Mouse (Mus musculus) inflammation-experienced regulatory T-cells, adult 6 months (primary cell): ENCODE results near the gene Slc3a2. TPM values are rescaled to one million over a fixed set of nuclear protein-coding genes. Genes with fewer than 3 reads are reported as not detected.

ENCODE experiments used
- ATAC-seq: one replicate; pipeline ENCODE4 v1.8.0; 2017
- polyA plus RNA-seq, 3 experiments: library from polyadenylated mRNA; unstranded; fragments of 100-300 nt; shearing (Covaris generic); gene quantifications; one replicate each; pipeline ENCODE4 v1.2.1; 2017

Gene Slc3a2
- polyA plus RNA-seq, 3 experiments from 2014 or later, result 60.5 to 74.4 (median 68.9) TPM

DNA sequence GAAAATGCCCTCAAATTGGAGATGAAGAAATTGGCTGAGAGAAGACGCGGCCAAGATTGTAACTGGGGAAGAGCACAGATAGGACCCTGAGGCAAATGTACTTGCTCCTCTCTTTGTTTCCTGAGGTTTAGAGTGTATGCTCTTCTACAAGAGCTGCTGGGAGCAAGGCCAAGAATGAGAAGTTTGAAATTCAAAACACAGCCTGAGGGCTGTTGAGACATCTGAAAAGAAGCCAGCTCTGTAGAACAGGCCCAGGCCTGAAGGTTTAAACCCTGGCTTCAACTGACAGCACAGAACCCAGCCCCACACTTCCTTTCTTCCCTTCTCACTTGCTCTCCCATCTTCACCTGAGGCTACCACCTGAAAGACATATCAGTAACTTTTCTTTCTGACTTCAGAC, 13.1 kb downstream of the Slc3a2 start:
- ATAC-seq, result no peak

GRCm38 (mm10) chr19:8708954-8709353, 14.2 kb downstream of the Slc3a2 start:
- no peak for ATAC-seq

- ATAC-seq, result no peak
Observed at GRCm38 (mm10) chr19:8706930-8707329, 16.2 kb downstream of the Slc3a2 start.

DNA sequence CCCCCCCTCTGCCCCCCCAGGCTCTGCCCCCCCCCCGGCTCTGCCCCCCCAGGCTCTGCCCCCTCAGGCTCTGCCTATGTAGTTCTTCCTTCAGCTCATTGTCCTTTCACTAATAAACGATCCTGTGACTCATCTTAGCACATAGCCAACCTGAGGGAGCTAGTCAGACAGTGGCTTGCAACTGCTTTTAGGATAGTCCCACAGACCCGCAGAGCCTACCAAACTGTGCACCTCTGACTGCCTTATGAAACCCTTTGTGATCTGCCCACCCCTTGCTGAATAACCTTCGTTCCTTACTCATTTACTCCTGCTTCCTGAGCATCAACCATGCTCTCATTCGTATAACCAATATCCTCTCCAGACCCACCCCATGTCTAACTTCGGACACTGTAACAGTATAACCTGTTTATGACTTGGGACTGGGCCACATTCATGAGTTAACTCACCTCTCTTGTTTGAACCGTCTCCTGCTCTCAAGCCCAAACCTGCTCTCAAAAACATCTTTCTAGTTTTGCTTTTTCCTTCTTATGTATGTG, 17.0 kb downstream of the Slc3a2 start:
- no peak for ATAC-seq

- no peak for ATAC-seq
Observed at GRCm38 (mm10) chr19:8705026-8705708, 18.0 kb downstream of the Slc3a2 start.

GRCm38 (mm10) chr19:8703571-8703970, 19.6 kb downstream of the Slc3a2 start:
- ATAC-seq, result no peak

- no peak for ATAC-seq
Observed at GRCm38 (mm10) chr19:8702458-8702857, 20.7 kb downstream of the Slc3a2 start.

DNA sequence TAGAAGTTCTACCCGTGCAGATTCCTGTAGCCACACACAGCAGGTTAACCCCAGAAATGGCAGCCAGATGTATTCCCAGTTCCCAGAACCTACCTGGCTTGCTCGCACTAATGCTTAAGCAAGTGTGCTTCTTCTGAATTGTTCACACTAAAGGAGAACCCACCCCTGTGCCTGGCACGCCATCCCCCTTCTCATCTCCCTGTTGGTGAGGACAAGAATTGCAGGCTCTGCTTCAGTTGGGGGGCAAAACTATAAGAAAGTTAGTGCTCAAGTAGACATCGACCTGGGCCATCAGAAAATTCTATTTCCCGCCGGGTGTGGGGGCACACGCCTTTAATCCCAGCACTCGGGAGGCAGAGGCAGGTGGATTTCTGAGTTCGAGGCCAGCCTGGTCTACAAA, 23.5 kb downstream of the Slc3a2 start:
- ATAC-seq, result no peak

GRCm38 (mm10) chr19:8695330-8695729, 27.8 kb downstream of the Slc3a2 start:
- ATAC-seq, result peak; percentile 65

DNA sequence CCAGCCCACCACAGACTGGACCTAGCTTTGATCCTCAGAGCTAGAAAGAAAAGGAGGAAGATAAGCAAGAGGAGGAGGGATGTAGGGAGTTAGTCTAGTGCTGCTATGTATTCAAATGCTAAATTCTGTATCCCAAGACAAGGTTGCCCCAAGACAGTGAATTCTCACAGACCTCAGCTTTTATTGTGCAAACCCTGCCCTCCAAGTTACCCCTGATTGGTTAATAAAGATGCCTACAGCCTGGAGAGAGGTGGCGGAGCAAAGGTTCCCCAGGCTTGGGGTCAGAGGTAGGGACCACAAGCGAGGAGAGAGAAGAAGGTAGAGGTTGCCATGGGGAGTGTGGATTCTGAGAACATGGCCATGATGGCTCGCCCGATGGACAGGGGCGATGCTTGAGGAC, 30.4 kb downstream of the Slc3a2 start:
- ATAC-seq, result no peak

GRCm38 (mm10) chr19:8691871-8692539, 31.2 kb downstream of the Slc3a2 start:
- ATAC-seq, result no peak

DNA sequence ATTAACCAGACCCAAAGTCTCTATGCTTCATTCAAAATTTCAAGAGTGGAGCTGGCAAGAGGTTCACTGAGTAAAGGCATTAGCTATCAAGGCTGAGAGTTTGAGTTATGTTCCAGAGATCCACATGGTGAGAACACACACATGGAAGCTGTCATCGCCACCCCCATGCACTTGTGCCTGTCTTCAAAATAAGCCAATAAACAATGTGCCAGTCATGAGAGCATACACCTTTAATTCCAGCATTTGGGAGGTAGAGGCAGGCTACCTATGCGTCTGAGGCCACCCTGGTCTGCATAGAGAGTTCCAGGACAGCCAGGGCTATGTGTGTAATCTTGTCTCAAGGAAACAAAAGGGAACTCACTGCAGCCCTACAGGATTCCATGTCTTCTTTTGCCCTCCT, 39.5 kb downstream of the Slc3a2 start:
- no peak for ATAC-seq

DNA sequence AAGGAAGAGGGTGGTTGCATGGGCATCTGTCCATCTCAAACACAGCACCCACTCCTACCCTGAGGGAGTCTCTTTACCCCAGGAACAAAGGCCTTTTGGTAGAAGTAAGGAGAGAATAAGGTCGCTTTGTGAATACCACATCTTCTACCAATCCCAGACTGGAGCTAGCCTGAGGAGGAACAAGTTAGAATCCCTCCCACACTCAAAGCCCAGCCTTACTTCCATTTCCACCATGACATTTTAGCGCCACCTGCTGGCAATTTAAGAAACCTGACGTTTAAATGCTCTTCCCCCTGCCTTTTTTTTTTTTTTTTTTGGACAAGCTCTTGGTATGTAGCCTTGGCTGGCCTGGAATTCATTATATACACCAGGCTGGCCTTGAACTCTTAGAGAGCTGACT, 40.2 kb downstream of the Slc3a2 start:
- ATAC-seq, result no peak

DNA sequence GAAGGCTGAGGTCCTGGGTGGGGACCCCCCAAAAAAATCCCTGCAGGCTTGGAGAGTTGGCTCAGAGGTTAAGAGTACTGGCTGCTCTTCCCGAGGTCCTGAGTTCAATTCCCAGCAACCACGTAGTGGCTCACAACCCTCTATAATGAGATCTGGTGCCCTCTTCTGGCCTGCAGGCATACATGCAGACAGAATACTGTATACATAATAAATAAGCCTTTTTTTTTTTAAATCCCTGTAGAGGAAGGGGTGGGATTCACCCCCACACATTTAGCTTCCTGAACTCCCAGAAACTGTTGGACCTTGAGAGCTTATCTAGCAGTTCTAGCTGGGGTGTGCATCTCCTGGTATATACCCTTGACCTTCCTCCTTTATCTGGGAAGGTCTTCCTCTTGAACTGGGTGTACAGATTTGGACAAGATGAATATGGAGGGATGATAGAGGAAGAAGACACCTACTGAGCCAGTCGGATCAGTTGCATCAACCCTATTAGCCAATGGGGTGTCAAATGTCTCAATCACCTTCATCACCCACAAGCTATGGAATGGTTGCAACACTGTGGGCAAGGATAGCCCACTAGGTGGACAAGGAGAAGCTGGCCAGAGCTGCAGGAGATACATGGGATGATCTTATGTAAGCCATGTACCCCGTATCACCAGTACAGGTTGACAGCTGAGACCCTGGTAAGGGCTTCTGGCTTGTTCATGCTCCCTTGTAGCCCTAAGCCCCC, 41.4 kb downstream of the Slc3a2 start:
- no peak for ATAC-seq

- no peak for ATAC-seq
Observed at GRCm38 (mm10) chr19:8679031-8679779, 44.0 kb downstream of the Slc3a2 start.

DNA sequence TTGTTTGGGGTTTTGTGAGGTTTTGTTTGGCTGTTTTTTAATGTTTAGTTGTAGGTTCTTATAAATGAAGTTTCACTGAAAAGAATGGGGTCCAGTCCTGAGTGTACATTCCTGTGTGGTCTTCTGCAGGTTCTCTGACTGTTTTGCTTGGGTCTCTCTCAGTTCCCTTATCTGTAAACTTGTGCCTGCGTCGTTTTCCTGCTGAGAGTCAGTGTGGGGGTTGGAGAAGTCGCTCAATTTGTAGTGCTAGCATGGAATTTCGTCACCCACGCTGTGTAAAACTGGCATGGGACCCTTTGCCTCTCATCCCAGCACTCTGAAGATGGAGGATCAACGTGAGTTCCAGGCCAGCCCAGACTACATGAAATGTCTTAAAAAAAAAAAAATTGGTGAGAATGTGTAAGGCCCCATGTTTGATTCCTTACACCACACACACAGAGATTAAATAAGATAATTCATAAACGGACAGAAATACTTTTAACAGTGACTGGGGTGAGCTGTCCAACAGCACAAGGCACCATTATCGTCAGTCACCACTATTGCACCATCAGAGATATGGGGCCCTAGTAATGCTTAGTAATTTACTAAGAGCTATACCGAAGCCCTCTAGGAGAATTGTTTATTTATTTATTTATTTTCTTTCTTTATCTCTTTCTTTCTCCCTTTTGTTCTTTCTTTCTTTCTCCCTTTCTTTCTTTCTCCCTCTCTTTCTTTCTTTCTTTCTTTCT, 49.7 kb downstream of the Slc3a2 start:
- no peak for ATAC-seq

DNA sequence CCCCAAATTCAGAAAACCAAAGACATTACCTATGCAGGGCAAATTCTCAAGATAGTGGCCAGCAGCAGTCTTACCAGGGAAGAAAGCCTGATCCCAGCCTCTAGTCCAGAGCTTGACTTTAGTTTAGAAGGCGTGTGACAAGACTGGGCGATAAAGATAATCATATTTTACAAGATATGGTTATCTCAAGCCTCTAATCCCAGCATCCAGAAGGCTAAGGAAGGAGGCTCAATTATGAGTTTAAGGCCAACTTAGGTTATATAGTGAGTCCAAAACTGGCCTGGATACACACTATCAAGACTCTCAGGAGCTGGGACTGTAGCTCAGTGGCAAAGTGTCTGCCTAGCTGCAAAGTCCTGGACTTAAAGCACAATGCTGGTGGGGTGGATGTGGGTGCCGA, 50.3 kb downstream of the Slc3a2 start:
- ATAC-seq, result no peak

DNA sequence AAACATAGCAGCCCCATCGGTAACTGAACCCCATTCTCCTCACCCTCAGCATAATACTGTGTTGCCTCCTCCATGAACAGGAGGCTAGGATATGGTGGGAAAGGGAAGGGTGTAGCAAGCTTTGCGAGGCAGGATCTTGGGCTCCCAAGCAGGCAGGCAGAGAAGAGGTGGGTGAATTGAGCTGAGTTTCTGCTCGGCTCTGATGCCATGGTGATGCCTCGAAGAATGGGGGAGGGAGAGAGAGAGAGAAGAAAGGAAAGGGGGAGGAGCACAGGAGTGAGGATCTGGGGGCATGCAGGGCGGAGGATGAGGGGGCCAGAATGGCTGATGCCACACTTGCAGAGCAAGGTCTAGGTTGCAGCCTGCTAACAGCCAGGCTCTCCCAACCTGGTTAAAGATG, 57.4 kb downstream of the Slc3a2 start:
- no peak for ATAC-seq

GRCm38 (mm10) chr19:8664859-8665258, 58.3 kb downstream of the Slc3a2 start:
- no peak for ATAC-seq

- no peak for ATAC-seq
Observed at GRCm38 (mm10) chr19:8663911-8664421, 59.2 kb downstream of the Slc3a2 start.

DNA sequence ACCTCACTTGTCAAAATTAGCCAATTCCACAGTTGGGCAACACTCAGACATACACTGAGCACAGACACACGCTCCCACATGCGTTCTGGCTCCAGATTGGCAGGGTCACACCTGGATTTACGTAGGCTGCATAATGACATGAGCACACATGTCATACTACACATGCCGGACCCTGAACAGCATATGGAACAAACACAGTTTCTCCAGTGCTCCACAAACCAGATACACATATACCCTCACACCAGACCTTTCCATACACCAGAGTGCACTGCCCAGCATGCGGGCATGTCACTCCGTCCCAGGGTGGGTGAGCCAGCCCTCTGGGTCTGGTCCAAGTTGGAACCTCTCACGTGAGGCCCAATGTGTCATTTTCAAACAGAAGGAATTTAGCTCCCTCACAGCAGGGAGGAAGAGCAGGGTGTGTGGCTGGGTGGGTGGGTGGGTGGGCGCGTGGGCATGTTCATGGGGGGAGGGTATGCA, 59.8 kb downstream of the Slc3a2 start, which contains the start of gene Chrm1:
TSS of gene Chrm1 (plus strand) at position 430 of the 480 bp plus-strand sequence.
- no peak for ATAC-seq

- no peak for ATAC-seq
Observed at GRCm38 (mm10) chr19:8662337-8662736, 60.8 kb downstream of the Slc3a2 start.
